Mouse (Mus musculus): ENCODE measurements at regions not wholly inside any gene's neighbourhood (a gene's known extent, or its start where the extent isn't known, plus 50 kb on each side); places are given as distances from the start of the nearest gene placed in this dataset.

GRCm38 (mm10) chr6:36004701-36005100 is 383.2 kb upstream of the Chrm2 start:
- DNase-seq: peak in 1 of 2 experiments; percentile 22

- peak in 1 of 2 experiments; percentile 14 for DNase-seq
Observed at GRCm38 (mm10) chr6:36002090-36002489, 385.8 kb upstream of the Chrm2 start.

- peak; percentile 24 to 61 for DNase-seq
Observed at GRCm38 (mm10) chr6:35988891-35989290, 399.0 kb upstream of the Chrm2 start.

- no peak for DNase-seq
Observed at GRCm38 (mm10) chr6:35940071-35940470, 400.4 kb upstream of the Mtpn start.

GRCm38 (mm10) chr6:35924189-35924588 is 384.5 kb upstream of the Mtpn start:
- no peak for DNase-seq

- no peak for DNase-seq
Observed at GRCm38 (mm10) chr6:35897990-35898389, 358.3 kb upstream of the Mtpn start.

GRCm38 (mm10) chr6:35895692-35896091 is 356.0 kb upstream of the Mtpn start:
- DNase-seq: no peak

- no peak for DNase-seq
Observed at GRCm38 (mm10) chr6:35874671-35875070, 335.0 kb upstream of the Mtpn start.

GRCm38 (mm10) chr6:35871388-35871787 is 331.7 kb upstream of the Mtpn start:
- no peak for DNase-seq

- no peak for DNase-seq
Observed at GRCm38 (mm10) chr6:35864218-35864617, 324.5 kb upstream of the Mtpn start.

GRCm38 (mm10) chr6:35853993-35854392 is 314.3 kb upstream of the Mtpn start:
- DNase-seq: no peak

- DNase-seq: no peak
Observed at GRCm38 (mm10) chr6:35816657-35817056, 277.0 kb upstream of the Mtpn start.

- no peak for DNase-seq
Observed at GRCm38 (mm10) chr6:35814476-35814875, 274.8 kb upstream of the Mtpn start.

- no peak for DNase-seq
Observed at GRCm38 (mm10) chr6:35805738-35806137, 266.1 kb upstream of the Mtpn start.

GRCm38 (mm10) chr6:35804041-35804440 is 264.4 kb upstream of the Mtpn start:
- no peak for DNase-seq

- DNase-seq: no peak
Observed at GRCm38 (mm10) chr6:35779706-35780105, 240.0 kb upstream of the Mtpn start.

GRCm38 (mm10) chr6:35770907-35771306 is 231.2 kb upstream of the Mtpn start:
- no peak for DNase-seq

GRCm38 (mm10) chr6:35759606-35760246 is 220.0 kb upstream of the Mtpn start:
- no peak for DNase-seq

GRCm38 (mm10) chr6:35746034-35746433 is 206.3 kb upstream of the Mtpn start:
- DNase-seq: no peak

GRCm38 (mm10) chr6:35705587-35705986 is 165.9 kb upstream of the Mtpn start:
- no peak for DNase-seq

GRCm38 (mm10) chr6:35667062-35667461 is 127.4 kb upstream of the Mtpn start:
- DNase-seq: no peak

- DNase-seq: peak; percentile 8 to 21
Observed at GRCm38 (mm10) chr6:35651401-35651800, 111.7 kb upstream of the Mtpn start.

GRCm38 (mm10) chr6:35645210-35645609 is 105.5 kb upstream of the Mtpn start:
- no peak for DNase-seq

GRCm38 (mm10) chr6:35640672-35641071 is 101.0 kb upstream of the Mtpn start:
- no peak for DNase-seq

GRCm38 (mm10) chr6:35608336-35608735 is 68.6 kb upstream of the Mtpn start:
- DNase-seq: no peak

Data from lung, postnatal 4 days (tissue).